ENCODE assay signal across 7 mouse cellular contexts in genomic region chr13:8870160-8870509, GRCm38 (mm10). TPM values are rescaled to one million over a fixed set of nuclear protein-coding genes. Genes with fewer than 3 reads are reported as not detected.
DNase-seq lines count a peak whose midpoint lies in the region; ATAC-seq lines count a peak whose summit lies in the region.

No protein-coding gene starts in this region.

- H3K4me2 ChIP-seq in embryonic facial prominence, embryonic 11.5 days (ENCODE audit: low read depth, low read length), result peak overlapping the region; percentile 68
- peak overlapping the region; percentile 57 for H3K4me2 ChIP-seq in intestine, embryonic 16.5 days (ENCODE audit: low read depth, low read length)
- peak overlapping the region; percentile 84 for H3K4me2 ChIP-seq in neural tube, embryonic 13.5 days

- no peaks in the 10 kb centered on the region for H3K27me3 ChIP-seq in embryonic facial prominence, embryonic 11.5 days (ENCODE audit: control insufficient read depth, insufficient read depth, low read length)
- H3K27me3 ChIP-seq in intestine, embryonic 16.5 days (replicated peaks; ENCODE audit: control insufficient read depth, insufficient read depth, low read length), result no peaks in the 10 kb centered on the region
- H3K27me3 ChIP-seq in neural tube, embryonic 13.5 days, result no peaks in the 10 kb centered on the region

- H3K9me3 ChIP-seq in embryonic facial prominence, embryonic 11.5 days (replicated peaks; ENCODE audit: control insufficient read depth, low read length), result no peaks in the 10 kb centered on the region
- no peaks in the 10 kb centered on the region for H3K9me3 ChIP-seq in intestine, embryonic 16.5 days (ENCODE audit: control insufficient read depth, low read length)
- H3K9me3 ChIP-seq in neural tube, embryonic 13.5 days, result no peaks in the 10 kb centered on the region

- peak overlapping the region; percentile 85 for H3K4me3 ChIP-seq in embryonic facial prominence, embryonic 11.5 days (ENCODE audit: low read depth, low read length)
- H3K4me3 ChIP-seq in intestine, embryonic 16.5 days (ENCODE audit: low read length), result peak overlapping the region; percentile 80
- H3K4me3 ChIP-seq in neural tube, embryonic 13.5 days, result peak overlapping the region; percentile 91

- H3K27ac ChIP-seq in embryonic facial prominence, embryonic 11.5 days (replicated peaks; ENCODE audit: low read depth, low read length), result peak overlapping the region; percentile 65; the same call in 1 of the 2 replicates
- peak overlapping the region; percentile 100; the same call in 1 of the 2 replicates for H3K27ac ChIP-seq in intestine, embryonic 16.5 days (ENCODE audit: low read length)
- peak overlapping the region; percentile 96 for H3K27ac ChIP-seq in neural tube, embryonic 13.5 days (replicated peaks)

- DNase-seq in spleen, postnatal 36 days (ENCODE audit: low spot score in 2 of 2), result peak; percentile 10 to 18
- no peak for DNase-seq in spleen, postnatal 14 days (ENCODE audit: low spot score in 2 of 2)
- DNase-seq in embryonic facial prominence, embryonic 11.5 days (ENCODE audit: low spot score), result no peak
- no peak for DNase-seq in kidney, postnatal 4 days

- WGBS in embryonic facial prominence, embryonic 11.5 days, result 4% methylated on average over 9 of the region's 9 CpGs
- 7% methylated on average over 9 of the region's 9 CpGs for WGBS in intestine, embryonic 16.5 days
- 7% methylated on average over 9 of the region's 9 CpGs for WGBS in neural tube, embryonic 13.5 days

- no peak for ATAC-seq in embryonic facial prominence, embryonic 11.5 days (replicated peaks; ENCODE audit: insufficient number of reproducible peaks, low FRiP score, low TSS enrichment, low read depth)
- no peak for ATAC-seq in intestine, embryonic 16.5 days
- ATAC-seq in neural tube, embryonic 13.5 days (ENCODE audit: low read depth), result no peak
- ATAC-seq in megakaryocyte-erythroid progenitor cell, adult 5-6 weeks (replicated peaks; ENCODE audit: low FRiP score, low TSS enrichment, poor library complexity, severe bottlenecking), result no peak

- H3K9ac ChIP-seq in embryonic facial prominence, embryonic 11.5 days (replicated peaks; ENCODE audit: low read length), result peak overlapping the region; percentile 85
- H3K9ac ChIP-seq in intestine, embryonic 16.5 days (ENCODE audit: low read depth, low read length), result peak overlapping the region; percentile 90
- H3K9ac ChIP-seq in neural tube, embryonic 13.5 days, result peak overlapping the region; percentile 91

- no peaks in the 10 kb centered on the region for H3K4me1 ChIP-seq in embryonic facial prominence, embryonic 11.5 days (ENCODE audit: control insufficient read depth, insufficient read depth, low read length)
- H3K4me1 ChIP-seq in intestine, embryonic 16.5 days (ENCODE audit: control insufficient read depth, insufficient read depth, low read length), result peaks cover 6% of the 10 kb centered on the region
- H3K4me1 ChIP-seq in neural tube, embryonic 13.5 days (replicated peaks), result peaks cover 26% of the 10 kb centered on the region

- H3K36me3 ChIP-seq in embryonic facial prominence, embryonic 11.5 days (replicated peaks; ENCODE audit: control insufficient read depth, insufficient read depth, low read depth, low read length), result no peaks in the 10 kb centered on the region
- H3K36me3 ChIP-seq in intestine, embryonic 16.5 days (ENCODE audit: control insufficient read depth, insufficient read depth, low read length), result no peaks in the 10 kb centered on the region
- no peaks in the 10 kb centered on the region for H3K36me3 ChIP-seq in neural tube, embryonic 13.5 days

RNA-seq across cellular contexts. Expression of gene Wdr37, which starts 1.6 kb away (rescaled TPM):
- 33.7 and 35.6 TPM in 2 replicates for polyA plus RNA-seq in embryonic facial prominence, embryonic 11.5 days (2014; fragmentation: Nextera tagmentation; extraction: Ambion mirVana)
- polyA plus RNA-seq in intestine, embryonic 16.5 days (2015; fragmentation: Nextera tagmentation; extraction: Ambion mirVana), result 13.3 and 13.6 TPM in 2 replicates
- 49.4 and 51.8 TPM in 2 replicates for polyA plus RNA-seq in neural tube, embryonic 13.5 days (2015; fragmentation: Nextera tagmentation; extraction: Ambion mirVana)
- 15.6 and 25.5 TPM in 2 replicates for total RNA-seq in megakaryocyte-erythroid progenitor cell, adult 5-6 weeks (2014; fragmentation: Nextera tagmentation)
- 29.4 and 34.1 TPM in 2 replicates for total RNA-seq in megakaryocyte-erythroid progenitor cell, adult 5-6 weeks (2017)

RNA-seq across cellular contexts. Expression of gene Idi1, which starts 15.2 kb away (rescaled TPM):
- polyA plus RNA-seq in embryonic facial prominence, embryonic 11.5 days (2014; fragmentation: Nextera tagmentation; extraction: Ambion mirVana), result 111 and 125 TPM in 2 replicates
- 128 and 130 TPM in 2 replicates for polyA plus RNA-seq in intestine, embryonic 16.5 days (2015; fragmentation: Nextera tagmentation; extraction: Ambion mirVana)
- 84.2 and 90.0 TPM in 2 replicates for polyA plus RNA-seq in neural tube, embryonic 13.5 days (2015; fragmentation: Nextera tagmentation; extraction: Ambion mirVana)
- 25.7 and 30.0 TPM in 2 replicates for total RNA-seq in megakaryocyte-erythroid progenitor cell, adult 5-6 weeks (2014; fragmentation: Nextera tagmentation)
- 64.9 and 102 TPM in 2 replicates for total RNA-seq in megakaryocyte-erythroid progenitor cell, adult 5-6 weeks (2017)

Comparison
In these comparisons a context has a peak if more than half of its experiments do, and no peak if none do; other contexts are left out.
1. DNase-seq: peak in spleen, postnatal 36 days (2 of 2); none in spleen, postnatal 14 days (0 of 2), embryonic facial prominence, embryonic 11.5 days (single experiment) and kidney, postnatal 4 days (0 of 2).
2. Peak in every context shown above with its lines, with median percentiles within 50 percentile points of each other: H3K27ac ChIP-seq, H3K4me2 ChIP-seq, H3K4me3 ChIP-seq and H3K9ac ChIP-seq.